Mouse (Mus musculus) myocyte (in vitro differentiated cells): ENCODE data around the gene Myo7a. TPM values are rescaled to one million over a fixed set of nuclear protein-coding genes. Genes with fewer than 3 reads are reported as not detected.

Experiments used
- H3K27me3 ChIP-seq: one replicate; pipeline ENCODE4 v1.6.1; 2011; ENCODE audit not compliant: control insufficient read depth, insufficient read depth, insufficient read length
- H3K36me3 ChIP-seq: one replicate; pipeline ENCODE4 v1.6.1; 2011; ENCODE audit not compliant: control insufficient read depth, insufficient read depth
- H3K4me2 ChIP-seq: one replicate; pipeline ENCODE4 v1.6.1; 2011; ENCODE audit warnings: low read depth, control low read depth
- H3K4me3 ChIP-seq: one replicate; pipeline ENCODE4 v1.5.1; 2011; ENCODE audit warnings: mild to moderate bottlenecking, control low read depth, moderate library complexity
- H3K79me2 ChIP-seq: one replicate; pipeline ENCODE4 v1.6.1; 2011; ENCODE audit not compliant: control insufficient read depth, insufficient read depth
- H3ac ChIP-seq: one replicate; pipeline ENCODE4 v1.6.1; 2011; ENCODE audit not compliant: control insufficient read depth, insufficient read length
- CEBPB ChIP-seq: IDR thresholded peaks from 2 replicates; pipeline ENCODE4 v1.6.1; 2011; ENCODE audit warnings: mild to moderate bottlenecking, moderate library complexity; ENCODE audit not compliant: poor library complexity, insufficient read depth, severe bottlenecking
- E2F4 ChIP-seq: IDR thresholded peaks from one replicate; pipeline ENCODE4 v1.6.1; 2011; ENCODE audit warnings: mild to moderate bottlenecking, control low read depth, moderate library complexity; ENCODE audit not compliant: insufficient read depth
- MAX ChIP-seq: IDR thresholded peaks from one replicate; pipeline ENCODE4 v1.6.1; 2011; ENCODE audit warnings: low read depth, mild to moderate bottlenecking, control low read depth
- MYOD1 ChIP-seq, 3 experiments: IDR thresholded peaks; one replicate each; pipeline ENCODE4 v1.6.1; 2011; ENCODE audit warnings: control low read depth in 2 of 3, low read depth in 2 of 3, mild to moderate bottlenecking in 2 of 3, moderate library complexity in 1 of 3; ENCODE audit not compliant: insufficient read length in 2 of 3, control insufficient read depth in 1 of 3
- MYOG ChIP-seq, 3 experiments: IDR thresholded peaks; one replicate each; pipeline ENCODE4 v1.6.1; 2011; ENCODE audit warnings: control low read depth in 2 of 3, low read depth in 2 of 3, mild to moderate bottlenecking in 2 of 3; ENCODE audit not compliant: insufficient read length in 2 of 3, control insufficient read depth in 1 of 3, insufficient read depth in 1 of 3
- POLR2A ChIP-seq: IDR thresholded peaks from one replicate; pipeline ENCODE4 v1.6.1; 2011; ENCODE audit warnings: low read depth, mild to moderate bottlenecking, control low read depth, moderate library complexity; ENCODE audit not compliant: insufficient read length
- POLR2AphosphoS2 ChIP-seq: IDR thresholded peaks from one replicate; pipeline ENCODE4 v1.6.1; 2011; ENCODE audit warnings: low read depth, control low read depth; ENCODE audit not compliant: insufficient read length
- REST ChIP-seq: IDR thresholded peaks from one replicate; pipeline ENCODE4 v1.6.1; 2011; ENCODE audit warnings: mild to moderate bottlenecking, control low read depth, moderate library complexity; ENCODE audit not compliant: insufficient read depth, insufficient read length
- SRF ChIP-seq: IDR thresholded peaks from one replicate; pipeline ENCODE4 v1.6.1; 2011; ENCODE audit warnings: low read depth; ENCODE audit not compliant: control insufficient read depth, insufficient read length
- TCF12 ChIP-seq: IDR thresholded peaks from one replicate; pipeline ENCODE4 v1.6.1; 2011; ENCODE audit warnings: mild to moderate bottlenecking, control low read depth; ENCODE audit not compliant: poor library complexity, insufficient read depth, severe bottlenecking
- TCF3 ChIP-seq: IDR thresholded peaks from one replicate; pipeline ENCODE4 v1.6.1; 2011; ENCODE audit warnings: low read depth, control low read depth; ENCODE audit not compliant: insufficient read length
- USF1 ChIP-seq: IDR thresholded peaks from one replicate; pipeline ENCODE4 v1.6.1; 2011; ENCODE audit warnings: low read depth, mild to moderate bottlenecking, control low read depth, moderate library complexity
- polyA plus RNA-seq: library from polyadenylated mRNA; unstranded; fragments of >200 nt; fragmentation: generic; extraction: Trizol; gene quantifications from one replicate; pipeline ENCODE4 v1.2.1, GENCODE M21; 2012; ENCODE audit warnings: missing spikeins

Gene Myo7a
- polyA plus RNA-seq, 1 experiment, result 0.29 TPM

GRCm38 (mm10) chr7:98102488-98102887 lies 16.8 kb downstream of the Myo7a start:
- Histone ChIP-seq H3K4me2 (no peak overlapping the region), H3K4me3 (no peak overlapping the region), H3K27me3 (peaks cover 18% of the 10 kb centered on the region)

DNA sequence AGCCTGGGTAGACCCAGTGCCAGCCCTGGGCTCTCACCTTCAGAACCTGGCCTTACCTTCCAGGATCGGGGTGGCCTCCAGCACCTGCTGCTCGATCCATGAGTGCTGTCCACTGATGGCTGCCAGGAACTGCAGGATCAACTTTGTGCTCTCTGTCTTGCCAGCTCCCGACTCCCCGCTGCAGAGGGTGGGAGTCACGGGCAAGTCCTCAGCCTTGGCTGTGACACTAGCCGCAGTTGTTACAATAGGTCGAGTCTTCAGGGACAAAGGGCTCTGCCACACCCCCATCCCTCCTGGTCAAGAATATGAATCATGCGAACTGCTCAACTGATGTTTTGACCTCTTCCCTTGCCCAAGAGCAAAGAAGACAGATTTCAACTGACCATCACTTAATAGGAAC lies 21.8 kb downstream of the Myo7a start:
- Histone ChIP-seq H3ac (no peak overlapping the region), H3K79me2 (no peaks in the 10 kb centered on the region), H3K36me3 (no peaks in the 10 kb centered on the region), H3K27me3 (peaks cover 42% of the 10 kb centered on the region), H3K4me3 (no peak overlapping the region), H3K4me2 (no peak overlapping the region)
- TF ChIP-seq MYOG (IDR thresholded peaks at IDR 0.05; ENCODE audit: control insufficient read depth in 1 of 3, insufficient read depth in 1 of 3, insufficient read length in 2 of 3, low read depth in 2 of 3) (no peak), MYOD1 (IDR thresholded peaks at IDR 0.05; ENCODE audit: control insufficient read depth in 1 of 3, insufficient read length in 2 of 3, low read depth in 2 of 3) (no peak), POLR2AphosphoS2 (no peak), USF1 (no peak), MAX (no peak), E2F4 (no peak), REST (no peak), CEBPB (no peak), TCF12 (no peak), POLR2A (no peak), TCF3 (no peak), SRF (no peak)

More at GRCm38 (mm10) chr7:98102488-98102887, 16.8 kb downstream of the Myo7a start:
- Histone ChIP-seq H3K36me3 (no peaks in the 10 kb centered on the region), H3K79me2 (no peaks in the 10 kb centered on the region), H3ac (no peak overlapping the region)
- TF ChIP-seq REST (no peak), POLR2AphosphoS2 (no peak), USF1 (no peak)

DNA sequence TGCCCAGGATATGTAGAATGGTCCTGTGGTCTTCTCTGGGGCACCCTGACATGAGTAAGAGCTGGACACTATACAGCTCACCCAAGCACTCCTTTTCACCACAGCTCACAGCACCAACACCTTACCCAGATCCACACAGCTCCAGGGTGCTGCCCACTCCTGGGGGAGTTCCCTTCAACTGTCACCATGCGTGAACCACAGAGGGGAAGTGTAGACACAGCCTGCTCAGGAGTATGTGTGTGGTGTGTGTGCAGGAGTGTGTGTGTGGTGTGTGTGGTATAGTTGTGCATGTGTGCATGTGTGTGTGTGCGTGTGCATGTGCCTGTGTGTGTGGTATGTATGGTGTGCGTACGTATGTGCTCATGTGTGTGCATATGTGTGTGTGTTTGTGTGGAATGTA lies 23.5 kb downstream of the Myo7a start:
- Histone ChIP-seq H3ac (no peak overlapping the region), H3K27me3 (peaks cover 47% of the 10 kb centered on the region), H3K4me2 (no peak overlapping the region), H3K79me2 (no peaks in the 10 kb centered on the region), H3K4me3 (no peak overlapping the region), H3K36me3 (no peaks in the 10 kb centered on the region)
- no peak for TF ChIP-seq MYOD1 (IDR thresholded peaks at IDR 0.05; ENCODE audit: control insufficient read depth in 1 of 3, insufficient read length in 2 of 3, low read depth in 2 of 3)
- no peak for TF ChIP-seq CEBPB
- no peak for TF ChIP-seq E2F4
- TF ChIP-seq SRF, result no peak
- no peak for TF ChIP-seq USF1
- no peak for TF ChIP-seq TCF12
- TF ChIP-seq POLR2AphosphoS2, result no peak
- TF ChIP-seq REST, result no peak
- TF ChIP-seq MAX, result no peak
- TF ChIP-seq POLR2A, result no peak
- TF ChIP-seq TCF3, result no peak

DNA sequence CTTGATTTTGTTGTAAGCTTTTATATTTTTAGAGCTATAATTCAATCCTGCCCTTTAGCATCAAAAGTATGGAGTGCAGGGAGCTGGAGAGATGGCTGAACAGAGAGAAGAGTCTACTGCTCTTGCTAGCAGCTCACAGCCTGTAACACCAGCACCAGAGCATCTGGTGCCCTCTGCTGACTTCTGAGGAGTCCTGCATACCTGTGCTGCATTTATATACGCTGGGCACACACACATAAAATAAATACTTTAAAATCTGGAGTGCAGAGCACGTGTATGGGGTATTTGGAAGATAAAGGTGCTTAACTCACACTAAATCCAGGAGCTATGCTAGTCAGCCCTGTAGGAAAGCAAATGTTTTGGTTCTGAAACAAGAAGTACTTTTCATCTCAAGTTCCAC lies 33.0 kb downstream of the Myo7a start:
- TF ChIP-seq TCF3 (no peak), REST (no peak), USF1 (no peak), E2F4 (no peak), MAX (no peak), MYOG (IDR thresholded peaks at IDR 0.05; ENCODE audit: control insufficient read depth in 1 of 3, insufficient read depth in 1 of 3, insufficient read length in 2 of 3, low read depth in 2 of 3) (no peak)
- H3K27me3 ChIP-seq, result peaks cover 53% of the 10 kb centered on the region
- no peaks in the 10 kb centered on the region for H3K79me2 ChIP-seq
- H3K36me3 ChIP-seq, result no peaks in the 10 kb centered on the region
- H3ac ChIP-seq, result no peak overlapping the region
- H3K4me2 ChIP-seq, result no peak overlapping the region
- no peak overlapping the region for H3K4me3 ChIP-seq

DNA sequence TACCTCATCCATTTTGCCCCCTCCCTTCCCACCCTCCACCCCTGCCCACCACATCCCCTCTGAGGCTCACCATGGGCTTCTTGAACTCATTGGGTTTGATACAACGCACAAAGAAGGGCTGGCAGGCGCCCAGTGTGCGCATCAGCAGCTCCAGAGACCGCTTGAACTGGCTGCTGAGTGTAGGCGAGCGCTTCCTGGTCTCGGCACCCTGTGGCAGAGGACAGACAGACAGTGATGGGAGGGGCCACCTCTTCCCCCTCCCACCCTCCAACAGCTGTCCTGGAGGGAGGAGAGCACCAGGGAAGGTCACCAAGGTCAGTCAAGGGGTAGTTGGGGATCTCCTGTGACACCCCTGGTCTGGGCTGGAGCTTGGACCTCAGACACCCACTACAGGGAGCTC lies 34.0 kb downstream of the Myo7a start:
- no peak for TF ChIP-seq REST
- no peak for TF ChIP-seq MYOD1 (IDR thresholded peaks at IDR 0.05; ENCODE audit: control insufficient read depth in 1 of 3, insufficient read length in 2 of 3, low read depth in 2 of 3)
- no peak for TF ChIP-seq TCF12
- no peak for TF ChIP-seq USF1
- TF ChIP-seq MAX, result no peak
- no peak for TF ChIP-seq POLR2A
- TF ChIP-seq POLR2AphosphoS2, result no peak
- no peak for TF ChIP-seq MYOG (IDR thresholded peaks at IDR 0.05; ENCODE audit: control insufficient read depth in 1 of 3, insufficient read depth in 1 of 3, insufficient read length in 2 of 3, low read depth in 2 of 3)
- Histone ChIP-seq H3K4me3 (no peak overlapping the region), H3ac (no peak overlapping the region), H3K4me2 (no peak overlapping the region), H3K79me2 (no peaks in the 10 kb centered on the region), H3K27me3 (peaks cover 59% of the 10 kb centered on the region), H3K36me3 (no peaks in the 10 kb centered on the region)
